ENCODE assay signal across 33 mouse cellular contexts in the genomic region with DNA sequence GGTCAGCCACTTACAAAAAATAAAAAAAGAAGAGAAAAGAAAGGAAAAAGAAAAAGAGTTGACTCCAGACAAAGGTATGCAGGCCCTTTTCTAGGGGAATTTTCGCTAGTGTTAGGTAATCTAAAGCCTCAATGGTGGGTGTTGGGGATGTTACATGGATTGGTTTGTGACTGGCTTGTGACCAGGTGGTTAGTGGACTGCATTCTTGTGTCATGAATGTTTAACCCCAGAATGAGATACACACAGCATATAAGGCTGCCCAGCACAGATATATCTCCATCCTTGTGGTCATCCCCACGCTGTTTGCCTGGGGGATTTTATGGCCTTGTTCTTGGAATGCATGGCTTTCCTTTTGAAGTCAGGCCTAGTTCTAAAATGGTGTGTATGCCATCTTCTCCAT. TPM values are rescaled to one million over a fixed set of nuclear protein-coding genes. Genes with fewer than 3 reads are reported as not detected.
DNase-seq lines count a peak whose midpoint lies in the region; ATAC-seq and TF ChIP-seq lines count a peak whose summit lies in the region.
"Had no signal": no experiment of that assay in that cellular context is flagged by ENCODE, and none has a peak within 500 bp of the region (broad histone marks: within the 10 kb centered on the region; RNA-seq: fewer than 3 reads in every experiment).

No protein-coding gene starts in this region.

- DNase-seq in liver, postnatal 0 days: no peak
- no peak for DNase-seq in gastrocnemius, postnatal 36 days
- no peak for DNase-seq in limb, embryonic 10.5 days (ENCODE audit: low spot score)
- no peak for DNase-seq in cerebellum, adult 9-10 months
- DNase-seq: adrenal gland, postnatal 14 days; cerebellum, adult 8-10 months; heart, postnatal 4 days; thymus, adult 18-20 months; thymus, postnatal 36 days had no signal

- ATAC-seq in intestine, embryonic 15.5 days: peak; percentile 30; the same call in 1 of the 2 replicates
- ATAC-seq in intestine, embryonic 16.5 days: no peak
- no peak for ATAC-seq in liver, embryonic 15.5 days (ENCODE audit: insufficient read depth)
- ATAC-seq in liver, postnatal 0 days: no peak
- ATAC-seq: forebrain, embryonic 15.5 days; intestine, postnatal 0 days; lung, postnatal 0 days had no signal

- H3K4me2 ChIP-seq in intestine, embryonic 15.5 days (replicated peaks): no peak overlapping the region
- no peak overlapping the region for H3K4me2 ChIP-seq in intestine, embryonic 16.5 days (ENCODE audit: low read depth, low read length)
- H3K4me2 ChIP-seq in liver, embryonic 15.5 days: no peak overlapping the region
- no peak overlapping the region for H3K4me2 ChIP-seq in liver, postnatal 0 days (ENCODE audit: low read depth, low read length)
- H3K4me2 ChIP-seq: embryonic facial prominence, embryonic 15.5 days; forebrain, embryonic 15.5 days; hindbrain, embryonic 15.5 days; midbrain, embryonic 11.5 days; neural tube, embryonic 15.5 days; stomach, embryonic 15.5 days had no signal

- no peak for TF ChIP-seq CTCF in liver, postnatal 0 days (IDR thresholded peaks at IDR 0.05; ENCODE audit: low read depth)
- TF ChIP-seq CTCF in embryonic fibroblast, embryonic 13.5 days (IDR thresholded peaks at IDR 0.05; ENCODE audit: borderline replicate concordance, insufficient read depth, low read length): no peak

- H3K27ac ChIP-seq in intestine, embryonic 15.5 days: no peak overlapping the region
- H3K27ac ChIP-seq in intestine, embryonic 16.5 days (ENCODE audit: low read length): no peak overlapping the region
- 0 out of 2 replicates have a peak overlapping the region, but pooled peaks have one; percentile 0 for H3K27ac ChIP-seq in liver, embryonic 15.5 days (replicated peaks)
- H3K27ac ChIP-seq in liver, postnatal 0 days (ENCODE audit: low read depth): no peak overlapping the region
- peak overlapping the region; percentile 66; the same call in 1 of the 2 replicates for H3K27ac ChIP-seq in embryonic fibroblast, embryonic 13.5 days (ENCODE audit: insufficient read depth, low read length)
- no peak overlapping the region for H3K27ac ChIP-seq in limb, embryonic 10.5 days
- H3K27ac ChIP-seq: embryonic facial prominence, embryonic 15.5 days; forebrain, embryonic 15.5 days; hindbrain, embryonic 15.5 days; layer of hippocampus, adult 2 months; macrophage; neural tube, embryonic 15.5 days; stomach, embryonic 15.5 days had no signal

- H3K4me3 ChIP-seq in intestine, embryonic 15.5 days (replicated peaks): no peak overlapping the region
- no peak overlapping the region for H3K4me3 ChIP-seq in intestine, embryonic 16.5 days (ENCODE audit: low read length)
- no peak overlapping the region for H3K4me3 ChIP-seq in liver, embryonic 15.5 days (replicated peaks)
- no peak overlapping the region for H3K4me3 ChIP-seq in liver, postnatal 0 days (ENCODE audit: low read depth, low read length)
- no peak overlapping the region for H3K4me3 ChIP-seq in embryonic fibroblast, embryonic 13.5 days (ENCODE audit: insufficient read depth, low read length)
- H3K4me3 ChIP-seq in limb, embryonic 10.5 days: no peak overlapping the region
- H3K4me3 ChIP-seq: embryonic facial prominence, embryonic 15.5 days; forebrain, embryonic 15.5 days; heart, embryonic 10.5 days; hindbrain, embryonic 15.5 days; layer of hippocampus, adult 2 months; neural tube, embryonic 15.5 days; stomach, embryonic 15.5 days had no signal

- H3K27me3 ChIP-seq in intestine, embryonic 15.5 days (replicated peaks): no peaks in the 10 kb centered on the region
- H3K27me3 ChIP-seq in intestine, embryonic 16.5 days (replicated peaks; ENCODE audit: control insufficient read depth, insufficient read depth, low read length): no peaks in the 10 kb centered on the region
- no peaks in the 10 kb centered on the region for H3K27me3 ChIP-seq in liver, embryonic 15.5 days
- H3K27me3 ChIP-seq in liver, postnatal 0 days (ENCODE audit: insufficient read depth, low read length): no peaks in the 10 kb centered on the region
- H3K27me3 ChIP-seq in limb, embryonic 10.5 days (ENCODE audit: low read depth, poor library complexity, severe bottlenecking): no peaks in the 10 kb centered on the region
- H3K27me3 ChIP-seq: embryonic facial prominence, embryonic 15.5 days; forebrain, embryonic 15.5 days; hindbrain, embryonic 15.5 days; neural tube, embryonic 15.5 days; stomach, embryonic 15.5 days had no signal

- H3K9me3 ChIP-seq in intestine, embryonic 15.5 days: no peaks in the 10 kb centered on the region
- H3K9me3 ChIP-seq in intestine, embryonic 16.5 days (ENCODE audit: control insufficient read depth, low read length): no peaks in the 10 kb centered on the region
- H3K9me3 ChIP-seq in liver, embryonic 15.5 days (replicated peaks): no peaks in the 10 kb centered on the region
- no peaks in the 10 kb centered on the region for H3K9me3 ChIP-seq in liver, postnatal 0 days (ENCODE audit: low read length)
- H3K9me3 ChIP-seq in limb, embryonic 10.5 days (replicated peaks): no peaks in the 10 kb centered on the region
- H3K9me3 ChIP-seq: embryonic facial prominence, embryonic 15.5 days; forebrain, embryonic 15.5 days; G1E; heart, embryonic 10.5 days; hindbrain, embryonic 15.5 days; neural tube, embryonic 15.5 days; stomach, embryonic 15.5 days had no signal

- 70% methylated on average over 2 of the region's 2 CpGs for WGBS in intestine, embryonic 15.5 days
- 78% methylated on average over 2 of the region's 2 CpGs for WGBS in intestine, embryonic 16.5 days
- WGBS in liver, embryonic 15.5 days (ENCODE audit: insufficient replicate concordance): 68% methylated on average over 2 of the region's 2 CpGs
- 81% methylated on average over 2 of the region's 2 CpGs for WGBS in liver, postnatal 0 days (ENCODE audit: insufficient replicate concordance)
- 89% methylated on average over 2 of the region's 2 CpGs for WGBS in limb, embryonic 10.5 days

- no peak overlapping the region for H3K9ac ChIP-seq in intestine, embryonic 15.5 days
- H3K9ac ChIP-seq in intestine, embryonic 16.5 days (ENCODE audit: low read depth, low read length): no peak overlapping the region
- no peak overlapping the region for H3K9ac ChIP-seq in liver, embryonic 15.5 days
- H3K9ac ChIP-seq in liver, postnatal 0 days (replicated peaks): no peak overlapping the region
- H3K9ac ChIP-seq: embryonic facial prominence, embryonic 15.5 days; forebrain, embryonic 15.5 days; hindbrain, embryonic 15.5 days; neural tube, embryonic 15.5 days; stomach, embryonic 15.5 days had no signal

- intact Hi-C loops in gastrocnemius, postnatal 36 days (cut with DNase I): no loop called here

- TF ChIP-seq POLR2A in embryonic fibroblast, embryonic 13.5 days (IDR thresholded peaks at IDR 0.05; ENCODE audit: low read depth, low read length): no peak

- no peak for TF ChIP-seq EP300 in liver, postnatal 0 days (IDR thresholded peaks at IDR 0.05; ENCODE audit: low read depth)

- H3K4me1 ChIP-seq in intestine, embryonic 15.5 days (replicated peaks): peaks cover 14% of the 10 kb centered on the region; the same call in 1 of the 2 replicates
- H3K4me1 ChIP-seq in intestine, embryonic 16.5 days (ENCODE audit: control insufficient read depth, insufficient read depth, low read length): peaks cover 16% of the 10 kb centered on the region; the same call in 1 of the 2 replicates
- peaks cover 28% of the 10 kb centered on the region for H3K4me1 ChIP-seq in liver, embryonic 15.5 days (replicated peaks)
- peaks cover 30% of the 10 kb centered on the region for H3K4me1 ChIP-seq in liver, postnatal 0 days (ENCODE audit: insufficient read depth)
- peaks cover 24% of the 10 kb centered on the region for H3K4me1 ChIP-seq in embryonic fibroblast, embryonic 13.5 days (ENCODE audit: control insufficient read depth, insufficient read depth, low read length)
- no peaks in the 10 kb centered on the region for H3K4me1 ChIP-seq in limb, embryonic 10.5 days
- H3K4me1 ChIP-seq: embryonic facial prominence, embryonic 15.5 days; forebrain, embryonic 15.5 days; hindbrain, embryonic 15.5 days; neural tube, embryonic 15.5 days had no signal

- peaks cover 5% of the 10 kb centered on the region; the same call in 1 of the 2 replicates for H3K36me3 ChIP-seq in intestine, embryonic 15.5 days
- peaks cover 4% of the 10 kb centered on the region; the same call in 1 of the 2 replicates for H3K36me3 ChIP-seq in intestine, embryonic 16.5 days (ENCODE audit: control insufficient read depth, insufficient read depth, low read length)
- H3K36me3 ChIP-seq in liver, embryonic 15.5 days (replicated peaks): peaks cover 12% of the 10 kb centered on the region
- peaks cover 2% of the 10 kb centered on the region; the same call in 1 of the 2 replicates for H3K36me3 ChIP-seq in liver, postnatal 0 days (replicated peaks; ENCODE audit: insufficient read depth, low read length)
- H3K36me3 ChIP-seq in limb, embryonic 10.5 days: peaks cover 40% of the 10 kb centered on the region
- H3K36me3 ChIP-seq: embryonic facial prominence, embryonic 15.5 days; forebrain, embryonic 15.5 days; hindbrain, embryonic 15.5 days; neural tube, embryonic 15.5 days had no signal

RNA-seq across cellular contexts. Expression of a gene that starts 2.1 kb away (rescaled TPM):
- 1.3 TPM in 2 replicates for polyA plus RNA-seq in intestine, embryonic 15.5 days (2015; fragmentation: Nextera tagmentation; extraction: Ambion mirVana)
- 0.81 and 0.99 TPM in 2 replicates for polyA plus RNA-seq in intestine, embryonic 16.5 days (2015; fragmentation: Nextera tagmentation; extraction: Ambion mirVana)
- polyA plus RNA-seq in liver, embryonic 15.5 days (2015; fragmentation: Nextera tagmentation; extraction: Ambion mirVana): 0.48 and 0.64 TPM in 2 replicates
- polyA plus RNA-seq in liver, postnatal 0 days (2015; fragmentation: Nextera tagmentation; extraction: Ambion mirVana): 2.2 and 2.3 TPM in 2 replicates
- 4.8 and 6.7 TPM in 2 replicates for polyA plus RNA-seq in embryonic fibroblast, embryonic 13.5 days (2011; ENCODE audit: insufficient read length, low read depth, missing spikeins)
- 1 to 10 TPM; 1.3 to 1.4 TPM for total RNA-seq in gastrocnemius, postnatal 36 days (2021)
- 0.35 TPM in 1 of 2 replicates, not detected in the other for polyA plus RNA-seq in limb, embryonic 10.5 days (2016; fragmentation: Nextera tagmentation; extraction: Ambion mirVana)
- total RNA-seq: common myeloid progenitor, adult 5-6 weeks; granulocyte monocyte progenitor cell, adult 5-6 weeks had no signal
- polyA plus RNA-seq: macrophage had no signal

RNA-seq across cellular contexts. Expression of a gene that starts 23.7 kb away (rescaled TPM):
- polyA plus RNA-seq in intestine, embryonic 15.5 days (2015; fragmentation: Nextera tagmentation; extraction: Ambion mirVana): 95.1 and 108 TPM in 2 replicates
- 129 and 139 TPM in 2 replicates for polyA plus RNA-seq in intestine, embryonic 16.5 days (2015; fragmentation: Nextera tagmentation; extraction: Ambion mirVana)
- polyA plus RNA-seq in liver, embryonic 15.5 days (2015; fragmentation: Nextera tagmentation; extraction: Ambion mirVana): 25.5 and 26.3 TPM in 2 replicates
- polyA plus RNA-seq in liver, postnatal 0 days (2015; fragmentation: Nextera tagmentation; extraction: Ambion mirVana): 38.8 and 47.1 TPM in 2 replicates
- 19.2 and 20.4 TPM in 2 replicates for polyA plus RNA-seq in embryonic fibroblast, embryonic 13.5 days (2011; ENCODE audit: insufficient read length, low read depth, missing spikeins)
- under 1 TPM; 0.67 to 0.69 TPM for total RNA-seq in gastrocnemius, postnatal 36 days (2021)
- polyA plus RNA-seq in limb, embryonic 10.5 days (2016; fragmentation: Nextera tagmentation; extraction: Ambion mirVana): 34.2 and 34.8 TPM in 2 replicates

RNA-seq across cellular contexts. Expression of a gene that starts 35.9 kb away (rescaled TPM):
- polyA plus RNA-seq in intestine, embryonic 15.5 days (2015; fragmentation: Nextera tagmentation; extraction: Ambion mirVana): not detected in 2 replicates
- polyA plus RNA-seq in intestine, embryonic 16.5 days (2015; fragmentation: Nextera tagmentation; extraction: Ambion mirVana): not detected in 2 replicates
- not detected in 2 replicates for polyA plus RNA-seq in liver, embryonic 15.5 days (2015; fragmentation: Nextera tagmentation; extraction: Ambion mirVana)
- not detected in 2 replicates for polyA plus RNA-seq in liver, postnatal 0 days (2015; fragmentation: Nextera tagmentation; extraction: Ambion mirVana)
- polyA plus RNA-seq in embryonic fibroblast, embryonic 13.5 days (2011; ENCODE audit: insufficient read length, low read depth, missing spikeins): not detected in 2 replicates
- total RNA-seq in gastrocnemius, postnatal 36 days (2021): not detected
- polyA plus RNA-seq in limb, embryonic 10.5 days (2016; fragmentation: Nextera tagmentation; extraction: Ambion mirVana): not detected in 2 replicates
- total RNA-seq: adrenal gland, postnatal 14 days; common myeloid progenitor, adult 5-6 weeks; gastrocnemius, adult 8-10 months; granulocyte monocyte progenitor cell, adult 5-6 weeks; heart, postnatal 4 days; layer of hippocampus, adult 2 months; left cerebral cortex, postnatal 25 days; midbrain, postnatal 0 days had no signal
- polyA plus RNA-seq: embryonic facial prominence, embryonic 15.5 days; forebrain, embryonic 15.5 days; G1E; heart, embryonic 10.5 days; heart, embryonic 16.5 days; hindbrain, embryonic 15.5 days; intestine, postnatal 0 days; limb, embryonic 14.5 days; liver, embryonic 16.5 days; lung, postnatal 0 days; macrophage; midbrain, embryonic 11.5 days; midbrain, postnatal 0 days; neural tube, embryonic 15.5 days; stomach, embryonic 15.5 days had no signal

Comparison
In these comparisons a context has a peak if more than half of its experiments do, and no peak if none do; other contexts are left out.
1. H3K27ac ChIP-seq: peak in liver, embryonic 15.5 days (single experiment) and embryonic fibroblast, embryonic 13.5 days (single experiment); none in intestine, embryonic 15.5 days (single experiment), intestine, embryonic 16.5 days (single experiment), liver, postnatal 0 days (single experiment) and limb, embryonic 10.5 days (single experiment).